12 mouse cellular contexts compared by ENCODE assay signal in the genomic region with DNA sequence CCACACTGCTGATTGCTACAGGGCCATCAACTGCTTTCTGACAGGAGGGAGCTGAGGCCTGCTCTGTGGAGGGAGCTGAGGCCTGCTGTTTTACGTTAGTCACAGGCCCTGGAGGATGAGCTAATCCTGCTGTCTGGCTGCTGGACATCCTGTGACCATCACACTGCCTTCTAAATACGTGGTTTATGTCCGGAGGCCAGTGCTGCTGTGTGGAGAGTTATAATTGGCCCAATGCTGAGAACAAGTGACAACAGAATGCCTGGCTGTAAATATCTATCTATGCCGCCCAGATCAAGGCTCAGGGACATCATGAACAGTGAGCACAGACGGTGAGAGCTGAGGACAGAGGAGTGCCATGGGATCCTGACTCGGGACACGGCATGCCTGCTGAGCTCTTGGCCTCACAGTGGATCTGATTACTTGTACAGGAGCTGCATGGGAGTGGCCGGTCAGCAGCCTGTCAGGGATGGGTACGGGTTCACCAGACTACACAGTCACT. TPM values are rescaled to one million over a fixed set of nuclear protein-coding genes. Genes with fewer than 3 reads are reported as not detected.
DNase-seq lines count a peak whose midpoint lies in the region; ATAC-seq lines count a peak whose summit lies in the region.
"Had no signal": no experiment of that assay in that cellular context is flagged by ENCODE, and none has a peak within 500 bp of the region (broad histone marks: within the 10 kb centered on the region; RNA-seq: fewer than 3 reads in every experiment).

No protein-coding gene starts in this region.

- H3K9me3 ChIP-seq in heart, embryonic 11.5 days (replicated peaks; ENCODE audit: control insufficient read depth, low read length): no peaks in the 10 kb centered on the region
- H3K9me3 ChIP-seq in forebrain, embryonic 14.5 days (replicated peaks; ENCODE audit: control insufficient read depth, low read length): no peaks in the 10 kb centered on the region

- H3K27me3 ChIP-seq in heart, embryonic 11.5 days (ENCODE audit: control insufficient read depth, insufficient read depth, low read length): no peaks in the 10 kb centered on the region
- H3K27me3 ChIP-seq in forebrain, embryonic 14.5 days (replicated peaks; ENCODE audit: control insufficient read depth, insufficient read depth, low read length): no peaks in the 10 kb centered on the region

- DNase-seq in embryo, embryonic 11 days: peak; percentile 9
- no peak for DNase-seq in embryo, embryonic 9.5 days (ENCODE audit: extremely low spot score)
- peak; percentile 7 for DNase-seq in retina, postnatal 1 day
- DNase-seq in retina, embryonic 14.5 days (ENCODE audit: low spot score): no peak
- DNase-seq in forebrain, embryonic 14.5 days (ENCODE audit: low spot score): no peak
- DNase-seq in left cerebral cortex, adult 8-10 months (ENCODE audit: low spot score in 2 of 2): no peak
- no peak for DNase-seq in right cerebral cortex, postnatal 36 days (ENCODE audit: low spot score in 2 of 2)
- DNase-seq: gastrocnemius, postnatal 14 days; kidney, postnatal 14 days; right cerebral cortex, adult 18-20 months; thymus, postnatal 4 days had no signal

- H3K9ac ChIP-seq in heart, embryonic 11.5 days (ENCODE audit: low read depth, low read length): no peak overlapping the region
- H3K9ac ChIP-seq in forebrain, embryonic 14.5 days (ENCODE audit: low read length): no peak overlapping the region

- H3K4me2 ChIP-seq in heart, embryonic 11.5 days: no peak overlapping the region
- no peak overlapping the region for H3K4me2 ChIP-seq in forebrain, embryonic 14.5 days (ENCODE audit: low read length)

- no peaks in the 10 kb centered on the region for H3K36me3 ChIP-seq in heart, embryonic 11.5 days (ENCODE audit: control insufficient read depth, insufficient read depth, low read length)
- no peaks in the 10 kb centered on the region for H3K36me3 ChIP-seq in forebrain, embryonic 14.5 days (ENCODE audit: control insufficient read depth, insufficient read depth, low read length)

- ATAC-seq in heart, embryonic 11.5 days (replicated peaks; ENCODE audit: insufficient number of reproducible peaks, low FRiP score, low TSS enrichment): peak; percentile 26; the same call in 1 of the 2 replicates
- no peak for ATAC-seq in forebrain, embryonic 14.5 days

- WGBS in heart, embryonic 11.5 days (ENCODE audit: insufficient replicate concordance): 45% methylated on average over 9 of the region's 9 CpGs
- 84% methylated on average over 9 of the region's 9 CpGs for WGBS in forebrain, embryonic 14.5 days

- peak overlapping the region; percentile 70; the same call in 1 of the 2 replicates for H3K27ac ChIP-seq in heart, embryonic 11.5 days (ENCODE audit: low read depth, low read length)
- H3K27ac ChIP-seq in forebrain, embryonic 14.5 days (ENCODE audit: low read depth, low read length): no peak overlapping the region

- H3K4me3 ChIP-seq in heart, embryonic 11.5 days (ENCODE audit: low read depth, low read length): no peak overlapping the region
- H3K4me3 ChIP-seq in forebrain, embryonic 14.5 days (ENCODE audit: low read depth, low read length): no peak overlapping the region

- 0 out of 2 replicates have a peak, but pooled peaks cover 5% of the 10 kb centered on the region for H3K4me1 ChIP-seq in heart, embryonic 11.5 days (ENCODE audit: control insufficient read depth, insufficient read depth, low read length)
- no peaks in the 10 kb centered on the region for H3K4me1 ChIP-seq in forebrain, embryonic 14.5 days (ENCODE audit: control insufficient read depth, insufficient read depth, low read length)

RNA-seq across cellular contexts. Expression of gene Zfyve21, which starts 34.4 kb away (rescaled TPM):
- 83.3 and 93.7 TPM in 2 replicates for polyA plus RNA-seq in heart, embryonic 11.5 days (2014; fragmentation: Nextera tagmentation; extraction: Ambion mirVana)
- 43.0 and 45.0 TPM in 2 replicates for polyA plus RNA-seq in forebrain, embryonic 14.5 days (2014; fragmentation: Nextera tagmentation; extraction: Ambion mirVana)
- 10 to 100 TPM; 20.3 to 24.5 (median 21.7) TPM for total RNA-seq in left cerebral cortex, adult 8-10 months (2022)

RNA-seq across cellular contexts. Expression of gene Xrcc3, which starts 34.7 kb away (rescaled TPM):
- polyA plus RNA-seq in heart, embryonic 11.5 days (2014; fragmentation: Nextera tagmentation; extraction: Ambion mirVana): 7.9 and 8.8 TPM in 2 replicates
- 3.0 and 3.7 TPM in 2 replicates for polyA plus RNA-seq in forebrain, embryonic 14.5 days (2014; fragmentation: Nextera tagmentation; extraction: Ambion mirVana)
- 1 to 10 TPM; 6.0 to 6.7 (median 6.4) TPM for total RNA-seq in left cerebral cortex, adult 8-10 months (2022)

RNA-seq across cellular contexts. Expression of gene Ppp1r13b, which starts 59.6 kb away (rescaled TPM):
- polyA plus RNA-seq in heart, embryonic 11.5 days (2014; fragmentation: Nextera tagmentation; extraction: Ambion mirVana): 15.8 and 16.5 TPM in 2 replicates
- polyA plus RNA-seq in forebrain, embryonic 14.5 days (2014; fragmentation: Nextera tagmentation; extraction: Ambion mirVana): 12.5 and 20.1 TPM in 2 replicates
- total RNA-seq in left cerebral cortex, adult 8-10 months (2022): 10 to 100 TPM; 56.1 to 61.6 (median 58.2) TPM

Comparison
In these comparisons a context has a peak if more than half of its experiments do, and no peak if none do; other contexts are left out.
1. DNase-seq: peak in embryo, embryonic 11 days (single experiment) and retina, postnatal 1 day (single experiment); none in embryo, embryonic 9.5 days (single experiment), retina, embryonic 14.5 days (single experiment), forebrain, embryonic 14.5 days (single experiment), left cerebral cortex, adult 8-10 months (0 of 2) and right cerebral cortex, postnatal 36 days (0 of 2).